Mouse (Mus musculus) urinary bladder, postnatal 25 days (tissue): ENCODE data around the gene Il6ra.
"Not testable (repeated sequence)": the region's sequence is repeated elsewhere in the genome, so short reads cannot be mapped to it uniquely, and the experiment has no call there.

ENCODE experiments used
- DNase-seq: peaks from one replicate; pipeline ENCODE4 v3.0.0; 2022; ENCODE audit warnings: low spot score

Gene Il6ra

DNA sequence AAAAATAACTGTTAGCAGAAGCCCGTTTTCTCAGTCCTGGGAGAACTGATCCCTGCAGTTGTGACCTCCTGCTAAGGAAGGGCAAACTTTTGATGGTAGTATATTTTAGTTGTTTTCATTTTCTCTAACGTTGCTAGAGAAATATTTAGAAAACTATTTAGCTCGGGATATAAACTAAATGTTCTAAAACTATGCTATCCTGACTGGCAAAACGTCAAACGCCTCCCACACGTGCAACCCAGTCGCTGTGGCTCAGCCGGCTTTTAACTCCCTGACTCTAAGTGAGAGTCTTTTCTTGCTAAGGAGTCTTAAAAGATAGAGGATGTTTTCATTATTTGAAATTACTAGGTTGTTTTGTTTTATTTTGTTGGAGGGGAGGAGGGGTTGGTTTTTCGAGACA lies 38.0 kb downstream of the Il6ra start:
- no peak for DNase-seq

DNA sequence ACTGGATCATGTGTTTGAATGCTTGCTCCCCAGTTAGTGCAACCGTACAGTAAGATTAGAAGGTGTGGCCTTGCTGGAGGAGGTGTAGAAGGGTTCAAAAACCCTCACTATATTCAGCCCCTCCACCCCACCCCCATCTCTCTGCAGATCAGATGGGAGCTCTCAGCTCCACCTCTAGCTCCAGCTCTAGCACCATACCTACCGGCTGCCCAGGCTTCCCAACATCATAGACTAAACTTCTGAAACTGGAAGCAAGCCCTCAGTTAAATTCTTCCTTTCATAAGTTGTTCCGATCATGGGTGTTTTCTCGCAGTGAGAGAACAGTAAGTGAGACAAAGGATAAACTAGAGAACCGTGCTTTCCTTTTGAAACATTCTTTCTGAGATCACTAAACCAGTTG lies 38.9 kb downstream of the Il6ra start:
- no peak for DNase-seq

DNA sequence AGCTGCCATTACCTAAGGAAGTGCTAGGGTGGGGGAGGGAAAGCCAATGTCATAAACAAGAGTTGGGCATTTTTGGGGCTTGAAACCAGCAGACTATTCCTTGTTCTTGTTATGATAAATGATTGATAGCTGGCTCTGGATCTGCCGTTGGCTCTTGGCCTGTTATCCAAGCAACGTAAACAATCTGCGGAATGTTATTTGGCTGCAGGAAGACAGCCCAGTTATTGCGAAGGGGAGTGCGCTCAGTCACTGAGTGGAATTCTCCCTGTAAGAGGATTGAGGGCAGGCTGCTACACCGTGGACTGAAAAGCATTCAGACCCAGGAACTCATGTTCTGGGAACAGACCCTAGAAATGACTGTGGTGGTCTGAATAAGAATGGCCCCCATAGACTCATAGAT lies 40.3 kb downstream of the Il6ra start:
- DNase-seq: no peak

DNA sequence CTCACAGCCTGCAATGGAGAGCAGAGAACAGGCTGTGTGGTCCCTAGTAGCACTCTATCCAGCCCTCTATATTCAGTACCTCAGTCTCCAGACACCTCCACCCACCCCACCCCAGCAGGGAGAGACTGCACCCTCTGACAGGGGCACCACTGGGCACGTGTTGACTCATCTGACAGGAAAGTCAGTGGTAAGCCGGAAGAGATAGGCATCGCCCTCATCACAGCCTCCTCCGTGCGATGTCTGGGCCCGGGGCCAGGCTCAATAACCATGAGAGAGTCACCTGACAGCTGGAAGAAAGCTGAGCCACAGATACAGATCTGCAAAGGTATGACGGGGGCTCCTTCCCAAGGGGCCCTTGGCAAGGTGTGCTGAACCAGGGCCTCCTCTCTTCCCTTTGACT lies 40.8 kb downstream of the Il6ra start:
- peak; percentile 26 for DNase-seq

DNA sequence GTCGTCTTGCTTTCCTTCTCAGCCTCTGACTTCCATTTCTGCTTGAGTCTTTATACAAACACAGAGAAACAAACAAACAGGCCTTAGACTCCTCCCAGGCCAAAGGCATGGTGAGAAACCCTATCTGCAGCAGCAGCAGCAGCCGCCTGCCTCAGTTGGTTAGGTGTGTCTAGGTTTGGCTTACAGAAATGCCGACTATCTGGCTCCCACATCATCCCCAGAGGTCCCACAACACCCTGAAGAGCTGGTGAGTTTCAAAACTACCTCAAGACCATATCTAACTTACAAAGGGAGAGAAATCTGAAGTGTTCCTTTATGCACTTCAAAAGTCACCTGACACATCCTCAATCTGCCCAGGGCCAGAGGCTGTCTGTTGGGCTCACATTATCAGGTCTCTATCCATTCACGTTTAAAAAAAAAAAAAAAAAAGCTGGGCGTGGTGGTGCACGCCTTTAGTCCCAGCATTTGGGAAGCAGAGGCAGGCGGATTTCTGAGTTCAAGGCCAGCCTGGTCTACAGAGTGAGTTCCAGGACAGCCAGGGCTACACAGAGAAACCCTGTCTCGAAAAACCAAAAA lies 41.6 kb downstream of the Il6ra start:
- DNase-seq: no peak

DNA sequence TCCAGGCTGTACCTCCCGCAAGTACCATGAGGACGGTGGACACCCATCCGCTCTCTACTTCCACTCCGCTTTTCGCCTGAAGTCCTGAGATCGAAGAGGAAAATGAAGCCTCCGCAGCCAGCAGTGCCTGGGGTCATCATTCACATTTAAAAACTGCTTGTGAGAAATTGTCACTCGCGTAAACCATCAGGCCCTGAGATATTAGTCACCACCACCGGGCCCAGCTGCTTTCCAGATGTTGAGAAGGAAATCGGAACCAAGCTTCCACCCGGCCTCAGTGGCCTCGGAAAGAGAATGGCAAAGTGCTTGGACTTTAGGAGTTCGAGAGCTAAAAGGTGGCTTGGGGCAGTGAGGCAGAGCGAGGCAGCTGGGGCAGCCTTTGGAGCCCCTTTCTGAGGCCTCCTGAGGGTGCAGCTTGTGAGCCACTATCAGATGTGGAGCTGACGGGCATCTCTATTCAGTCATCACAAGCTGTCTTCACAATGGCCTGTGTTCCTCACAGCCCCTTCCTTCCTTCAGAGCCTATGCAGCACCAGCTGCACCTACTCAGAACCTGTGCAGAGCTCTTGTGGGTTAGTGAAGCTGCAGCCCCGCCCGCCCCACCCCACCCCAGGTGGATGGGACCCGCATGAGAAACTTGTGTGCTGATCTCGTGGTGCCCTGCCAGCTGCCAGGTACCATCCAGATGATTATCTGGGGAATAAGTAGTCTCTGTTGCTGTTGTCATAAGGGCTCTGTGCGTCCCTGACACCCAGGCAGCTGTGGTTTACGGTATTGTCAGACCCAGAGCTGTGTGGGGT lies 42.3 kb downstream of the Il6ra start:
- no peak for DNase-seq

DNA sequence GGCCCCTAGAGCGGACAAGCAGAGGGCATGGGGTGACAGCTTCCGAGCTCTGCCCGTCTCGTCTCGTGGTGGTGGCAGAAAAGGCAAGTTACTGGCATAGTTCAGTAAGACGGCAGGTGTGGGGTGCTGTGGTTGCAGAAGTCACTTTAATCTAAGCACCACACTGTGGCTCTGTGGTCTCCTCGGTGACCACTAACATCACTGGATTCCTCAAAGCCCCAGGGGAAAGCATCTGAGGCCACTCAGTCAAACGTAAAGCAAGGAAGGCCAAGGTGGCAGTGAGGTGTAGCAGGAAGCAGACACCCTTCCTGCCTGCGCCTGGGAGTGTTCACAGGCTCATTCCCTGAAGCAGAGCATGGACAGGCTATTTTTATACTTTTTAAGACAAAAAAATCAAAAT lies 43.4 kb downstream of the Il6ra start:
- no peak for DNase-seq

DNA sequence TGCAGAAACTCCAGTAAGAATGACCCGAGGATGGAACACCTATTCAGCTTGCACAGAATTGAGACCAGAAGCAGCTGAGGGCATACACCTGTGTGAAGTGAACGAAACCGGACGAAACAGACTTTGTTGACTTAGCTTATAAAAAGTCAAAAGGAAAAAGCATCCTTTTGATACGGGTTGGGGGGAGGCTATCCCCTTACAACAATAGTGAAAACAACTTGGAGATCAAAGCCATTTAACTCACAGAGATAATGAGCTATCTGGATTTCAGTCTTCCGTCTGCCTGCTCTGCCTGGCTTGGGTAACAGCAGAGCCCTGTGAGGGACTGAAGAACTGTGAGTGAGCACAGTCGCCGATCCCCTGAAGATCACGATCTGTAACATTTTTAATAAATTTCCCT lies 44.0 kb downstream of the Il6ra start:
- DNase-seq: no peak

DNA sequence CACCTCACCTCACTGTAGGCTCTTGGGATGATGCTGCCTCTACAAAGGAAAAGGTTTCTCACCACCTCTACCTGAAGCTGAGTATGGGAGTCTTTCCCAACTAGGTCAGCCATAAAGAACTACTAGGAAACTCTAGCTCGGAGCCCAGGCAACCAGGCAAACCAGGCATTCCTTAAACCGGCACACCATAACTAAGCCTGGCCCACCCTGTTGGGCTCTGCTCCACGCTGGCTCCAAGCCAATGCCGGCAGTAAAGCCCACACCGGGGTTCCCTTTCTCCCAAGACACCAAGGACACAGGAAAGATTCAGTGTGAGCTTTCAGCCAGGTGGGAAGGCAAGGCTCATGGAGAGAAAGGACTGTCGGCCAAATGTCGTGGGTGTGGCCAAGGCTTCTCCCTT lies 44.6 kb downstream of the Il6ra start:
- no peak for DNase-seq

DNA sequence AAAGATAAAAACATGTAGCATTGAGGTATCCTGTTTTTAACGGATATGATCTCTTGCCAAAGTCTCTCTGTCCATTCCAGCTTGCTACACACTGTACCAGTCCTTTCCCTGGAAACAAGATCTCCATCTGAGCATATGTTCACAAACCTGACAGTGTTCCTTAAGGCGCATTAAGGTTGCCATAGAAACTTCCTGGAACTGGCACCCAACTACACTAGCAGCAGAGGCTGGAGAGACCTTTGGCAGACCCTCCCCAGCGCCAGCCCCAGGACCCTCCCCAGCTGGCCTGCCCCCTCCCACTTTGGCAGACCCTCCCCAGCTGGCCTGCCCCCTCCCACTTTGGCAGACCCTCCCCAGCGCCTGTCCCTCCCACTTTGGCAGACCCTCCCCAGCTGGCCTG lies 45.3 kb downstream of the Il6ra start:
- no peak for DNase-seq

DNA sequence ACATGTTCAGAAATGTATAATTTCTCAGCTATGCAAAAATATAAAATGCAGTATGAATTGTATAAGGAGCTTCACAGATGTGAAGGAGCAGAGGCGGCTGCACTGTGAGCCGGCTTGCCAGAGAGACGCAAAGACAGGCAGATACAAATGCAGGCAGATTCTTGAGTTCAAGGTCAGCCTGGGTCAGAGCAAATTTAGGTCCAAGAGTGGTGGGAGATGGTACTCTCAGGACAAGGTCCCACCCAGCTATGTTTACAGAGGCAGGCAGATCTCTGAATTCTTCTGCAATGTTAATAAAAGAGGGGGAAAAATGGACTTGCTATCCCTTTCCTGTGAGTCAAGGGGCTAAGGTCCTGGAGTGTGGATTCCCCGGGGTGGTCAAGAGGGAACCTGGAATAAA lies 47.2 kb downstream of the Il6ra start:
- no peak for DNase-seq

DNA sequence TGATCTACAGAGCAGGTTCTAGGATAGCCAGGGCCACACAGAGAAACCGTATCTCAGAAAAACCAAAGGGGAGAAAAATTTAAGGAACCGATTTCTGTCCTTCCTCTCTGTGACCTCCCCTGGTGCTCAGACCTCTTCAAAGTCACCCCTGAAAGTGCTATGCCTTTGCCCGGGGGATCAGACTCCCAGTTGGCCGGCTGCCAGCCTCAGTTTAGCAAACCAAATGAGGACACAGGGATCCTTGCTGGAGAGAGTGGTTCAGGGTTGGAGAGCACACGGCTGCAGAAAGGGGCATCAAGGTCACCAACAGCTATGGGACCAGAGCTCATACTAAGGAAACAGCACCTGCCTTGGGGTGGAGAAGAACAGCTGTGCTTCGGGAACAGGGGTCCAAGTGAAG lies 48.0 kb downstream of the Il6ra start:
- no peak for DNase-seq

DNA sequence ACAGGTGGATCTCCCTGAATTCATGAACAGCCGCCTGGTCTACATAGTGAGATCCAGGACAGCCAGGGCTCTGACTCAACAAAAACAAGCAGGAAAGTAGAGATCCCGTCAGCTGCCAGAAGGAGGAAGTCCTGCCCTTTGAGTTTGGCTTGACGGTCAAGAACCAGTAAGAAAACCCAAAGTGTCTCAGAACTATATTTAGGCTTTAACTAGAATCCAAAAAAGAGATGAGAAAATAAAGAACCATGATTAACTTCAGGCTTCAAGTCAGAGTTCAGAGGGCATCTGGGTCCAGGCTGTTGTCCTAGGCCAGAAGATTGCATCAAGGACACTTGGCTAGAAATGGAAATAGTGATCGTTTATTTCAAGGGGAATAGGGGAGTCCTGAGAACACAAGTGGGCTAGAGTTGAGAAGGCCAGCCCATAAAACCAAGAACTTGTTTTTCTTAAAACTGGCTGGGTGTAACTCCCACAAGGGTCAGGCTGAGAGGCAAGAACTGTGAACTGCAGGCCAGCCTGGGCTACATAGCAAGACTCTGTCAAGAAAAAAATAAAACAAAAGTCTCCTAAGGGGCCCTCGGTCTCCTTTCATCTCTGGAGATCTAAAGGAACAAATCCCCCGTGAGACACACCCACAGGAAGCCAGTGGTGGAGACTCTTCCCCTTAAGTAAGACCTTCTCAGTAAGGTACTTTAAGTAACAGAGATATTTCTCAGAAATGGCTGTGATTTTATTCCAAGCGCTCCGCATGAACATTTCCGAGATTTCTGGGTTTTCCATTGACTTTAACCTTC lies 49.1 kb downstream of the Il6ra start:
- no peak for DNase-seq

DNA sequence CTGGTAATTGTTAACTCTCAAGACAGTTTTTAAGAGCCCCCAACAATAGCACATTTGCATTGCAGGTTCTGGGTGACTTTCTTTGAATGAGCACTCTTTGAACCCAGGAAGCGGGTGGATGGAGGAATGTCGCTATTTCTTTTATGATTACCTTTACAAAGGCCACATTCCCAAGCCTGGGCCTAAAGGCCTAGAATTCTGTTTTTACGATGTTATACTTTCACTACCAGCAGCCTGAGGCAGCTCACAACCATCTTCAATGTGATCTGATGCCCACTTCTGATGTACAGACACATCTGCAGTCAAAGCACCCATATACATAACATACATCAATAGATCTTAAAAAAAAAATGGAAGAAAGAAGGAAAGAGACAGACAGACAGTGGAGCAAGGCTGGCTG lies 49.7 kb downstream of the Il6ra start:
- not testable (repeated sequence) for DNase-seq

DNA sequence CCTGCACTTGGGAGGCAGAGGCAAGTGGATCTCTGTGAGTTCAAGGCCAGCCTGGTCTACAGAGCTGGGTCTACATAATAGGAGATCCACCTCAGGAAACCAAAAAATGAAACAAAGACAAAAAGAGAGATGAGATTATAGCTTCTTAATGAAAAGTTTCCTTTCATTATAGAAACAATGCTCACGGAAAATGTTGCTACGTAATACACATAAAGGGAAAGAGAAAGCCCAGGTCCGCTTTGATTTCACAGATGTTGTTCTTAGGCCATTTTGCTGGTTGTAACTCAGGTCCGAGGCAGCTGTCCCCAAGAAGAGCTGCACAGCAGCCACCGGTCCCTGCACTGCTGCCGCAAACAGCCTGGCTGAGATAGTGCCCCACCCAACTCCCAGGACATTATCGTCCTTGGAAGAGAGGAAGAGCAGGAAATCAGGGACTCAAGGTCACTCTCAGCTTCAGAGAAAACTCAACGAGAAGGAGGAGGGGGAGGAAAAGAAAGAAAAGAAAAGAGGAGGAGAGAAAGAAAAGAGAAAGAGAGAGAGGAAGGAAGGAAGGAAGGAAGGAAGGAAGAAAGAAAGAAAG lies 50.7 kb downstream of the Il6ra start:
- no peak for DNase-seq

DNA sequence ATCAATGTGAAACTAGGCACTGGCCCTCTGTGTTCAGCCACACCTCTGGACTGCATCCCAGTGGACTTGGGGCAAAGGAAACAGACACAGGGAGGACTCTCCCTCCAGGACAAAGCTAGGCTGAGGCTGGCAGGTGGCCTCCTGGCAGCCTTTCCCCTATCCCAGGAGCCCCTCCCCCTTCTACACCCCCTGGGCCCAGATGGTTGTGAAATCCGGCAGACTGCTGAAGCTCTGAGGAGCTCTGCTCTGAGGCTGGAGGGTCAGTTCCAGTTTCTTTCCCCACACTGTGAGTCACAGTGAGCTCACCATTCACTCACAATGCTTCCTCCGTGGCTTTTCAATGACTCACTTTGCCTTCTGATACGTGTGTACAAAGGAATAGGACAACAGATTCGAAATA lies 51.9 kb downstream of the Il6ra start:
- peak; percentile 68 for DNase-seq

DNA sequence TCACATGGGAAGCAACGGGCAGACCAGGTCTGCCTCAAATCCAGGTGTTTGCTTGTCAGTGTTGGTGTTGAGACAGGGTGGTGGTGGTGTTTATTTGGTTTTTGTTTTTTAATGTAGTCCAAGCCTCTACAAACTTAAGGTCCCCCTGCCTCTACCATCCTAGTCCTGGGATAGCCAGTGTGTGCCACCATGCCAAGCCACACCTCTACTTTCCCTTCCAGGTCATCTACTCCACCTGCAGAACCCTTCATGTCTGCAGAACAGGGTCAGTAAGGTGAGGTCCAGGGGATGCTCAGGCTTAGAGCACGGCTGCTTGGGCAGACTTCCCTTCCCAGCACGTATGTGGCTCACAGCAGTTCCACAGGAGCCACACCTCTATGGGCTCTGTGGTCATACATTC lies 52.7 kb downstream of the Il6ra start:
- no peak for DNase-seq

DNA sequence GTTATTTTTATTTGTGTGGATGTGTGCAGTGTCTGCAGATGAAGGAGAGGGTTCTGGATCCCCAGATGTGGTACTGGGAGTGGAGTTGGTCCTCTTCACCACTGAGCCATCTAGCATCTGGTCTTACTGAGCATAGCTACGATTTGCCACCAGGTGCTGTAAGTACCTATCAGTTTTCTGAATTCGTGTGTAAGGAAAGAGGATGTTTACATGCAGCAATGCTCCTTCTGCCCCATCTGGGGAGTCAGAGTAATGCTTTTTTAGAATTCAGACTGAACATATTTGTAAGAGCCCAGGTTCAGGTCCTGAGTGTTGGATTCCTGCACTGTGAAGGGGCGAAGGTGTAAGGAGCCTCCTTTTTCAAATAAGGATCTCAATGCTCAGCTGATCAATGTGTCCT lies 53.1 kb downstream of the Il6ra start:
- DNase-seq: no peak

DNA sequence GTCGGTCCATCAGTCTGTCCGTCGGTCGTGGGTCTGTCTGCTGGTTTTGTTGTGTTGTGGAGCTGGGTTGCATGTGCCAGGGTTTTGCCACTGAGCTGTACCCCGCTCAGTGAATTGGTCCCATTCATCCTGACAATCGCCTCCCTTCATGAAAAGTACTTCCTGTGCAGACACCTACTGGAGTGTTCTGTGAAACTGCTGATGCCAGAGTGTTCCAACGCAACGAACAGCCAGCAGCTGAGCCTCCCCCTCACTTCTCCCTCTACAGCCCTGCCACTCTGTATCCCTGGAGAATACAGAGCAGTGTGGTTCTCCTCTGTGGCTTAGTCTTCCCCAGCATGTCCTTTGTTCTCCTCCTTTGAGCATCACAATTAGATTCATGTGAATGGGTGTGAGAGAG lies 54.1 kb downstream of the Il6ra start:
- no peak for DNase-seq

DNA sequence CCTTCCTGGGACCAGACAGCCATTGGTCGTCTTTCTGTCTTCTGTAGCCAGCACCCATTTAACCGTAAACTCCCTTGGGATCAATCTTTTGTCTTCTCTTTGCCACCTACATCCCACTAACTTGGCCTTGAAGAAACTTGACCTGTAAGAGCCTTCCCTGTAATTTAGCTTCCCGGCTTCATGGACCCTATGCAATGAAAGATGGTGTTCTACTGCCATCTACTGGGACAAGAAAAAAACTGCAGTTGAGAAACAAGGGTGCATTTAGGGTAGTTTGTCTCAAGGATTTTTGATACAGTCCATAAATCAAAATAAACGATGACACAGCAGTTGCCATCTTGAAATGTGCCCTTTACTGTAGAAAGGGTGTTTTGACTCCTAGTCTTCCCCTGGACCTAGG lies 54.9 kb downstream of the Il6ra start:
- DNase-seq: no peak

DNA sequence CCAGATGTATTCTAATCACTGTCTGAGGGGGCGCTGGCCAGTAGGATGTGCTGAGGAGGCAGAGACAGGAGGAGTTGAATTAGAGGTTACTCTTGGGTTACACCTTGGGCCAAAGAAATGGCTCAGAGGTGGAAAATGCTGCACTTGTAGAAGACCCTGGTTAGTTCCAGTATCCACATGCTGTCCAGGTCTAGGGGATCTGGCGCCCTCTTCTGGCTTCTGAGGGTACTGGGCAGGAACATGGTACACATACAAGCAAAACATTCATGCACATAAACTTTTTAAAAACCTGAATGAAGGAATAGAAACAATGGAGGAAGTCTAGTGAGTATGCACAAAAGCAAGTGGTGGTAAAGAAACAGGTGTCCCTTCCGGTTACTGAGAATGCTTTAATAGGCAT lies 55.6 kb downstream of the Il6ra start:
- no peak for DNase-seq

DNA sequence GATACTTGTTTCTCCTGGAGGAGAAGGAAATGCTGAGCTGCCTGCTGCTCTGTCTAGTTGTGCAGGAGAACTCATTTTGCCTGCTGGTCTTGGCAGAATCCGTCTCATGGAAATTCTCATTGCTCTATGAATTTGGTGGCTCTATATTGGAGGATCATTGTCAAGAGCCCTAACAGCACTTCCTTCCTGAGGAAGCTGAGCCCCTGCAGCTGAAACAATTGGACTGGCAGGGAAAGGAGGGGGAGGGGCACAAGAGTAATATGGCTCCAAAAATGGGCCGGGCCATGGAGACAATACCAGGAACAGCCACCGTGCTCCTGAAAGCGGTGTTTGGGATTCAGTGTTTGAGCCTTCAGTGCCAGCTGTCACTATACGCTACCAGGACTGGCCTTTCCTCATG lies 59.2 kb downstream of the Il6ra start:
- DNase-seq: no peak

DNA sequence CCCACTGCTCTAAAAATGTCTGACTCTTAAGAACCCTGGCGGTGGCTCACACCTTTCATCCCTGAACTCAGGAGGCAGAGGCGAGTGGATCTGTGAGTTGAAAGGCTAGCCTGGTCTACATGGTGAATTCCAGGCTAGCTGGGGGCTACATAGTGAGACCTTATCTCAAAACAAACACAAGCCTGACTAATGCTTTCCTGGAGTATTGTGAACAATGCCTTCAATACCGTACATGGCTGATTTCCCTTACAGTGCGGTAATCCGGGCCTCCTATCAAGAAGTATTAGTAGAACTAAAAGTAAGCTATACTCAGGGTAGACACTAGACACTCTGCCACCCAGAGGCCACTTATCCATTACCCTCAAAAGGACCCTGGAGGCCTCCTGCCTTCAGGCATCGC lies 64.9 kb downstream of the Il6ra start:
- DNase-seq: no peak
